Mouse (Mus musculus): ENCODE data around the gene A4galt. TPM values are rescaled to one million over a fixed set of nuclear protein-coding genes. Genes with fewer than 3 reads are reported as not detected.
A peak's percentile ranks its signal among the peaks of the same experiment; 100 is the strongest.

The A4galt gene
- 2.3 and 2.4 TPM in 2 replicates for polyA plus RNA-seq (2014; fragmentation: Nextera tagmentation; extraction: Ambion mirVana)

- Histone ChIP-seq H3K27ac (replicated peaks; ENCODE audit: low read depth, low read length) (no peak within 1 kb of the TSS), H3K4me1 (ENCODE audit: control insufficient read depth, insufficient read depth, low read length) (peaks cover 4% of the 10 kb centered on the region; the same call in 1 of the 2 replicates), H3K4me3 (ENCODE audit: low read depth, low read length) (peak within 1 kb of the TSS; percentile 53), H3K4me2 (ENCODE audit: low read depth, low read length) (peak within 1 kb of the TSS; percentile 95), H3K9me3 (ENCODE audit: control insufficient read depth, low read length) (no peaks in the 10 kb centered on the region), H3K9ac (ENCODE audit: low read depth, low read length) (peak within 1 kb of the TSS; percentile 60), H3K27me3 (replicated peaks; ENCODE audit: control insufficient read depth, insufficient read depth, low read length) (peaks cover 37% of the 10 kb centered on the region), H3K36me3 (ENCODE audit: control insufficient read depth, insufficient read depth, low read length) (no peaks in the 10 kb centered on the region)
- DNase-seq (ENCODE audit: low spot score) (no peak), ATAC-seq (ENCODE audit: low read depth) (no peak)
- 2% methylated on average over 38 of the region's 66 CpGs for WGBS
Observed at GRCm38 (mm10) chr15:83251176-83252004, at the start of gene A4galt. A4galt (minus strand) TSS chr15:83251774.

GRCm38 (mm10) chr15:83299916-83300582, 48.5 kb upstream of the A4galt start:
- 57% methylated on average over 10 of the region's 10 CpGs for WGBS
- H3K4me1 ChIP-seq (ENCODE audit: control insufficient read depth, insufficient read depth, low read length), result no peaks in the 10 kb centered on the region
- H3K9ac ChIP-seq (ENCODE audit: low read depth, low read length), result no peak overlapping the region

GRCm38 (mm10) chr15:83299450-83299849, 47.9 kb upstream of the A4galt start:
- Histone ChIP-seq H3K4me1 (ENCODE audit: control insufficient read depth, insufficient read depth, low read length) (no peaks in the 10 kb centered on the region), H3K4me3 (ENCODE audit: low read depth, low read length) (no peak overlapping the region), H3K36me3 (ENCODE audit: control insufficient read depth, insufficient read depth, low read length) (peaks cover 44% of the 10 kb centered on the region), H3K9me3 (ENCODE audit: control insufficient read depth, low read length) (no peaks in the 10 kb centered on the region), H3K9ac (ENCODE audit: low read depth, low read length) (no peak overlapping the region; the same call in 1 of the 2 replicates), H3K27me3 (replicated peaks; ENCODE audit: control insufficient read depth, insufficient read depth, low read length) (no peaks in the 10 kb centered on the region), H3K4me2 (ENCODE audit: low read depth, low read length) (no peak overlapping the region), H3K27ac (replicated peaks; ENCODE audit: low read depth, low read length) (no peak overlapping the region)
- ATAC-seq (ENCODE audit: low read depth) (no peak), DNase-seq (ENCODE audit: low spot score) (no peak)
- WGBS, result 89% methylated on average over 7 of the region's 7 CpGs

More at GRCm38 (mm10) chr15:83299916-83300582, 48.5 kb upstream of the A4galt start:
- Histone ChIP-seq H3K4me3 (ENCODE audit: low read depth, low read length) (no peak overlapping the region), H3K27me3 (replicated peaks; ENCODE audit: control insufficient read depth, insufficient read depth, low read length) (no peaks in the 10 kb centered on the region), H3K36me3 (ENCODE audit: control insufficient read depth, insufficient read depth, low read length) (peaks cover 50% of the 10 kb centered on the region), H3K4me2 (ENCODE audit: low read depth, low read length) (no peak overlapping the region), H3K27ac (replicated peaks; ENCODE audit: low read depth, low read length) (no peak overlapping the region), H3K9me3 (ENCODE audit: control insufficient read depth, low read length) (no peaks in the 10 kb centered on the region)
- DNase-seq (ENCODE audit: low spot score), result no peak
- ATAC-seq (ENCODE audit: low read depth), result no peak

- Histone ChIP-seq H3K27me3 (replicated peaks; ENCODE audit: control insufficient read depth, insufficient read depth, low read length) (no peaks in the 10 kb centered on the region), H3K4me2 (ENCODE audit: low read depth, low read length) (no peak overlapping the region), H3K4me3 (ENCODE audit: low read depth, low read length) (no peak overlapping the region), H3K9me3 (ENCODE audit: control insufficient read depth, low read length) (no peaks in the 10 kb centered on the region), H3K9ac (ENCODE audit: low read depth, low read length) (no peak overlapping the region), H3K36me3 (ENCODE audit: control insufficient read depth, insufficient read depth, low read length) (peaks cover 43% of the 10 kb centered on the region), H3K4me1 (ENCODE audit: control insufficient read depth, insufficient read depth, low read length) (no peaks in the 10 kb centered on the region), H3K27ac (replicated peaks; ENCODE audit: low read depth, low read length) (no peak overlapping the region)
- WGBS, result 83% methylated on average over 2 of the region's 2 CpGs
- ATAC-seq (ENCODE audit: low read depth) (no peak), DNase-seq (ENCODE audit: low spot score) (no peak)
Observed at GRCm38 (mm10) chr15:83298810-83299209, 47.2 kb upstream of the A4galt start.

- Histone ChIP-seq H3K27me3 (replicated peaks; ENCODE audit: control insufficient read depth, insufficient read depth, low read length) (no peaks in the 10 kb centered on the region), H3K4me1 (ENCODE audit: control insufficient read depth, insufficient read depth, low read length) (no peaks in the 10 kb centered on the region), H3K36me3 (ENCODE audit: control insufficient read depth, insufficient read depth, low read length) (peaks cover 43% of the 10 kb centered on the region), H3K4me2 (ENCODE audit: low read depth, low read length) (no peak overlapping the region), H3K9me3 (ENCODE audit: control insufficient read depth, low read length) (no peaks in the 10 kb centered on the region), H3K27ac (replicated peaks; ENCODE audit: low read depth, low read length) (no peak overlapping the region), H3K4me3 (ENCODE audit: low read depth, low read length) (no peak overlapping the region), H3K9ac (ENCODE audit: low read depth, low read length) (no peak overlapping the region)
- WGBS, result 84% methylated on average over 8 of the region's 8 CpGs
- DNase-seq (ENCODE audit: low spot score) (no peak), ATAC-seq (ENCODE audit: low read depth) (no peak)
Observed at GRCm38 (mm10) chr15:83298313-83298712, 46.7 kb upstream of the A4galt start.

GRCm38 (mm10) chr15:83296771-83297311, 45.3 kb upstream of the A4galt start:
- DNase-seq (ENCODE audit: low spot score), result no peak
- H3K27ac ChIP-seq (replicated peaks; ENCODE audit: low read depth, low read length), result no peak overlapping the region
- no peak overlapping the region for H3K4me2 ChIP-seq (ENCODE audit: low read depth, low read length)
- H3K36me3 ChIP-seq (ENCODE audit: control insufficient read depth, insufficient read depth, low read length), result peaks cover 32% of the 10 kb centered on the region
- WGBS, result 57% methylated on average over 4 of the region's 8 CpGs
- no peak overlapping the region for H3K9ac ChIP-seq (ENCODE audit: low read depth, low read length)
- ATAC-seq (ENCODE audit: low read depth), result no peak
- no peaks in the 10 kb centered on the region for H3K9me3 ChIP-seq (ENCODE audit: control insufficient read depth, low read length)
- no peaks in the 10 kb centered on the region for H3K4me1 ChIP-seq (ENCODE audit: control insufficient read depth, insufficient read depth, low read length)
- no peak overlapping the region for H3K4me3 ChIP-seq (ENCODE audit: low read depth, low read length)
- no peaks in the 10 kb centered on the region for H3K27me3 ChIP-seq (replicated peaks; ENCODE audit: control insufficient read depth, insufficient read depth, low read length)

- ATAC-seq (ENCODE audit: low read depth), result no peak
- Histone ChIP-seq H3K4me2 (ENCODE audit: low read depth, low read length) (no peak overlapping the region), H3K4me1 (ENCODE audit: control insufficient read depth, insufficient read depth, low read length) (no peaks in the 10 kb centered on the region), H3K27ac (replicated peaks; ENCODE audit: low read depth, low read length) (no peak overlapping the region), H3K4me3 (ENCODE audit: low read depth, low read length) (no peak overlapping the region), H3K9ac (ENCODE audit: low read depth, low read length) (no peak overlapping the region), H3K36me3 (ENCODE audit: control insufficient read depth, insufficient read depth, low read length) (peaks cover 30% of the 10 kb centered on the region; the same call in 1 of the 2 replicates), H3K27me3 (replicated peaks; ENCODE audit: control insufficient read depth, insufficient read depth, low read length) (no peaks in the 10 kb centered on the region), H3K9me3 (ENCODE audit: control insufficient read depth, low read length) (no peaks in the 10 kb centered on the region)
- WGBS, result 88% methylated on average over 4 of the region's 4 CpGs
- DNase-seq (ENCODE audit: low spot score), result no peak
Observed at GRCm38 (mm10) chr15:83296050-83296449, 44.5 kb upstream of the A4galt start.

- H3K9ac ChIP-seq (ENCODE audit: low read depth, low read length), result no peak overlapping the region
- no peak for ATAC-seq (ENCODE audit: low read depth)
- H3K27ac ChIP-seq (replicated peaks; ENCODE audit: low read depth, low read length), result no peak overlapping the region
- no peak overlapping the region for H3K4me3 ChIP-seq (ENCODE audit: low read depth, low read length)
- H3K4me1 ChIP-seq (ENCODE audit: control insufficient read depth, insufficient read depth, low read length), result no peaks in the 10 kb centered on the region
- no peaks in the 10 kb centered on the region for H3K9me3 ChIP-seq (ENCODE audit: control insufficient read depth, low read length)
- WGBS, result 80% methylated on average over 3 of the region's 3 CpGs
- peaks cover 21% of the 10 kb centered on the region; the same call in 1 of the 2 replicates for H3K36me3 ChIP-seq (ENCODE audit: control insufficient read depth, insufficient read depth, low read length)
- H3K4me2 ChIP-seq (ENCODE audit: low read depth, low read length), result no peak overlapping the region
- no peaks in the 10 kb centered on the region for H3K27me3 ChIP-seq (replicated peaks; ENCODE audit: control insufficient read depth, insufficient read depth, low read length)
- DNase-seq (ENCODE audit: low spot score), result no peak
Observed at GRCm38 (mm10) chr15:83294954-83295353, 43.4 kb upstream of the A4galt start.
